Mouse (Mus musculus) urinary bladder, postnatal 0 days (tissue): ENCODE data around the gene Vmn1r207-ps. TPM values are rescaled to one million over a fixed set of nuclear protein-coding genes. Genes with fewer than 3 reads are reported as not detected.

Experiments used
- polyA plus RNA-seq: library from polyadenylated mRNA; unstranded; fragments of >200 nt; fragmentation: Nextera tagmentation; extraction: Ambion mirVana; gene quantifications from 2 replicates; pipeline ENCODE4 v1.2.1, GENCODE M21; 2015

The Vmn1r207-ps gene
- not detected in 2 replicates for polyA plus RNA-seq

DNA sequence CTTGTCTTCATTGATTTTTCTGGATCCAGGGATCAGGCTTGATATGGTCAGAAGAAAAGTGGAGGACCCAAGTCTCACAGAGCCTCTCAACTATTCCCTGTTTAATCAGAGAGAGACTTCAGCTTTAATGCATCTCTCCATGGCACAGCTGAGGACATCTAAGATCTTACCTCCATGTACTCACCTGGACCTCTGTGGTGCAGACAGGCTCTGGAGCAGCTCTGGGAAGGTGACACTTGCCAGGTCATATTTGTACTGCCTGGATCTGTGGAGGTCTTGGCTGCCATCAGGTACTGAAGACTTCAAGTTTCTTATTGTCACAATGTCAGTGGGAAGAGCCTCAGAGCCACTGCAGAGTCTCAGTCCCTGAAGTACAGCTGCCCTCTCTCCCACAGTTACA is at the start of gene Vmn1r207-ps:
Gene Vmn1r207-ps (minus strand): TSS at position 101 of the 400 bp plus-strand sequence.

DNA sequence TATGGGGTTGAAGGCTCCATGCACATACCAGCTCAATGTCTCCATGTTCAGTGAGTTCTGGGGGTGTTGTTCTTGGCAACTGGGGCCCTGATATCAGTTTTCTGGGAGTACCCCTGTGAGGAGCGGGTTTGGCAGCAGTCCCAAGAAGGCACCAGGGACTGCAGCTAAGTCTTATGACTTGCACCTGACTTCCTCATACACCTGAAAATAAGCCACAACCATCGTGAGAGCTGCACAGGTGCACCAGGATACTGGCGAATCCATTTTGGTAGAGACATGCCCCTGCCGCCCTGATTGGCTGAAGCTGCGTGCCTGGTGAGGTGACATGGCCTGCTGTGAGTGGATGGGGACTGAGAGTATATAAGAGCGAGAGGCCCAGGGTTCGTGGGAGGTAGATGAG is 47.9 kb upstream of the Vmn1r207-ps start, which contains the start of gene Vmn1r208:
Gene Vmn1r208 (minus strand): TSS at position 101 of the 400 bp plus-strand sequence.

Other genes with a start within 250 kb of the Vmn1r207-ps start
- gene Vmn1r202, start 224.2 kb downstream of the Vmn1r207-ps start, polyA plus RNA-seq = not detected in 2 replicates
- not detected in 2 replicates for gene Vmn1r203, start 211.5 kb downstream of the Vmn1r207-ps start, polyA plus RNA-seq
- gene Vmn1r204, start 176.4 kb downstream of the Vmn1r207-ps start, polyA plus RNA-seq = not detected in 2 replicates
- not detected in 2 replicates for gene Vmn1r205, start 136.6 kb downstream of the Vmn1r207-ps start, polyA plus RNA-seq
- gene Vmn1r206, start 105.4 kb downstream of the Vmn1r207-ps start, polyA plus RNA-seq = not detected in 2 replicates
- gene Vmn1r208, start 47.8 kb upstream of the Vmn1r207-ps start, polyA plus RNA-seq = not detected in 2 replicates
- not detected in 2 replicates for gene Vmn1r209, start 80.1 kb upstream of the Vmn1r207-ps start, polyA plus RNA-seq
- gene Vmn1r210, start 101.7 kb upstream of the Vmn1r207-ps start, polyA plus RNA-seq = not detected in 2 replicates
- not detected in 2 replicates for gene Vmn1r211, start 127.9 kb upstream of the Vmn1r207-ps start, polyA plus RNA-seq
- gene Vmn1r212, start 154.6 kb upstream of the Vmn1r207-ps start, polyA plus RNA-seq = not detected in 2 replicates